Mouse (Mus musculus): ENCODE results near the gene Bloc1s2.
"Not testable (repeated sequence)": the region's sequence is repeated elsewhere in the genome, so short reads cannot be mapped to it uniquely, and the experiment has no call there.

The Bloc1s2 gene

DNA sequence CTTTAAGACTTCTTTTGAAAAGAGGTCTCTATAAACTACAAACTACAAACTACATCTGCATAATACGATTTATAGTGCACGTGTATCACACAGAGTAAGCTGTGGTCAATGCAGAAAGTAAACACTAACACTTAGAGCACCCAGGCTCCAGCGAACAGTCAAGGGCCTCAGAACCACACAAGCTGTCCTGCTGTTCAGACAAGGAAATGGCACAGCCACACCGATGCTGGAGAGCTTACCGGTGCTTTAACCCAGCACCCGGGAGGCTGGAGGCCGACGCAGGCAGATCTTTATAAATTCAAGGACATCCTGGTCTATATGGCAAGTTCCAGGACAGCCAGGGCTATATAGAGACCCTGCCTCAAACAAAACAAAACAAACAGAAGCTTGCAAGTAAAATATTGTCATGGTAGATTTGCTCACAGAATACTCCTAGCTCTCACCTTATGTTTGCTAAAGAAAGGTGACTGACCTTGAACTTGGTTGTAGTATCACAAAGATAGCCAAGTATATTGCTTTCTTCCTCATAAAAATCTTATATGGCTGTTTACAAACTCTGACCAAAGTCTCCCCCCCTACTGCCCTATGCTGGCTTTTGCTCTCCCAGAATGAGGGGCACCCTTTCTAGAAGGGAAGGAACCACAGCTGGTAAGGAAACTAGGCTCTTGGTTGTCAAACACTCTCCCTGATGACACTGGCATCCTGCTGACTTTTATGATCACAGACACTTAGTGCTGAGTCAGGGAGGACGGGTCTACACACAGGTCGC is 18.3 kb downstream of the Bloc1s2 start:
- no peak for DNase-seq (ENCODE audit: low read depth)

DNA sequence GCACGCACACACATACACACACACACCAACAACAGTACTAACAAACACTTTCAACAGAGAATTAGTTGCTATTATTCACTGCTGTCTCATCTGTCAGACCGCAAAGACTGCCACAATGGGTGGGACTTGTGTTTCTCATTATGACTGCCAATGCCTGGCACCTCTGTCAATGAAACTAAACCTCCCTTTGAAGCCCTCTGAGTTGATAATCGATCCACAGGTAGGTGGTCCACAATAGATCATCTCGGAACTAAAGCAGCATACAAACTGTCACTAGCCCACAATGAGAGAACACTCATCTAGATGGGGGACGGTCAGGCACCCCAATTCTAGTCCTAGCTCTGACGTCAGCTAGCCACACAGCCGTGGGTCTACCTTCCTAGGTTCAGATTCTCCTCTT is 25.1 kb downstream of the Bloc1s2 start:
- DNase-seq (ENCODE audit: low read depth): no peak

DNA sequence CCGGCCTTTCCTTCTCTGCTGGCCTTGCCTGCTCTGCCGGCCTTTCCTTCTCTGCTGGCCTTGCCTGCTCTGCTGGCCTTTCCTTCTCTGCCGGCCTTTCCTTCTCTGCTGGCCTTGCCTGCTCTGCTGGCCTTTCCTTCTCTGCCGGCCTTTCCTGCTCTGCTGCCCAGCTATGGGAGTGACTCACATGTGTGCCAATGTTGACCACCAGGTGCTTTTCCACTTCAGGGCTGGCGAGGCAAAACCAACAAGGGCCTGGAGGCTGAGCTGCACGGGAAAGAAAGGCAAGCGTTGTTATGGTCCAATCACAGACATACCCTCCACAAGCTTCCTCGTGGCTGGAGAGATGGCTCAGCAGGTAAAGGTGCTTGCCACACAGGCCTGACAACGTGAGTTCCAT is 25.6 kb downstream of the Bloc1s2 start:
- DNase-seq (ENCODE audit: low read depth): not testable (repeated sequence)

DNA sequence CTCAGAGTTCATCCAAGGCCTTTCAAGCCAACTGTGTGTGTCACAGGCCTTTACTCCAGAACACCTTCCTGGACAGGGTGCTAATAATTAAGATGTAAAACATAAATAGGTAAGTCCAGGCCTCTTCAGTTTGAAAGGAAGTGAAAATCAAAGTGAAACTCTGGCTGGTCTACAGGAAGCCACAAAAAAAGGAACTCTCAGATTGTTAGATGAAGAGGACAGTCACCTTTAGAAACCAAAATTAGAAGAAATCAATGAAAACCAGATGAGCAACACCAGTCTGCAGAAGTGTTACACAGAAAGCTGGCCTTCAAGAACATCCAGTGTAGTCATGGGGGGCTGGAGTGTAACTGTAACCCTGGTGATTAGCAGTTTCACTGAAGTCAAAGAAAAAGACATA is 28.5 kb downstream of the Bloc1s2 start:
- DNase-seq (ENCODE audit: low read depth): no peak

DNA sequence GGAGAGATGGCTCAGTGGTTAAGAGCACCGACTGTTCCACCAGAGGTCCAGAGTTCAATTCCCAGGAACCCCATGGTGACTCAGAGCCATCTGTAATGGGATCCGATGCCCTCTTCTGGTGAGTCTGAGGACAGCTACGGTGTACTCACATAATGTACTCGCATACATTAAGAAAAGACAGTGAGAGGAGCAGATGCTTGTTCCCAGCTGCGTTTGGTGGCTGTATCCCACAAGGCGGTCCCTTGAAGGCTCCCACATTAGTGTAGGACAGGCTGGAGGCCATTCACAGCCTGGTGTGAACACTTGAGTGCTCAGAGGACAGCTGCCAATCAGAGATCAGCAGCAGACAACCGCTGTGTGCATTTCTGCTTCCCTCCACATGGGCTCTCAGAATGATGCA is 34.5 kb downstream of the Bloc1s2 start:
- no peak for DNase-seq (ENCODE audit: low read depth)

DNA sequence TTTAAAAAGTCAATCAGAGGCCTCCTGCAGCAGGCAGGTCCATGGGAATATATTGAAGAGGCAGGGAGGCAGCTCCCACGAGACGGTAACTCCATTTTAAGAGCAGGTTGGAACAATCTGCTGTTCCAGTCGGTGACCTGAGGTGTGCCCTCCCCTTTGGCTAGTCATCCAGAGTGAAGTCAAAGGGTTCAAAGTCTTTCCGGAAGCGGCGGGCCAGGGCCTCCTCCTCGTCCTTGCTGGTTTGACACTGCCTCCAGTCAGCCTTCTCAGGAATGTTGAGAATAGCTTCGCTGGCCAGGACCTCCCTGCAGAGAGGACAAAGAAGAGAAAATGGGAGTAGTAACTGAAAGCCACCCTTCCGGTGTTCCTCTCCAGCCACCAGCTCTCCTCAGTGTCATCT is 35.9 kb downstream of the Bloc1s2 start:
- no peak for DNase-seq (ENCODE audit: low read depth)

DNA sequence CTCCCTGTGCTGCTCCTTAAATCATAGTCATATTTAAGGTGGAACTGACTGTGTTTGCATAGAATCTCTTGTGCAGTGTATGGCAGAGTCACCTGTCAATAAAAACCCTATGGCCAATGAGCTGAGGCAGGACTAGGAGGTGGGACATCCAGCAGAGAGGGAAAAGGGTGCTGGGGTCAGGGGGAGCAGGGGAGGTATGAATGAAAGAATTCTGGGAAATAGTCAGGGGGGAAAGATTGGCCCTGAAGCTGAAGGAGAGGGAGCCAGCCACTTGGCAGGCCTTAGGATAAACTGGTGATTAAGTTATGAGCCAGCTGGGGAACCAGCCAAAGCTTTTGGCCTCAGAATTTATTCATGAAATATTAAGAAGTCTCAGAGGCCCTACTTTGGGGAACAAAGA is 37.2 kb downstream of the Bloc1s2 start:
- no peak for DNase-seq (ENCODE audit: low read depth)

DNA sequence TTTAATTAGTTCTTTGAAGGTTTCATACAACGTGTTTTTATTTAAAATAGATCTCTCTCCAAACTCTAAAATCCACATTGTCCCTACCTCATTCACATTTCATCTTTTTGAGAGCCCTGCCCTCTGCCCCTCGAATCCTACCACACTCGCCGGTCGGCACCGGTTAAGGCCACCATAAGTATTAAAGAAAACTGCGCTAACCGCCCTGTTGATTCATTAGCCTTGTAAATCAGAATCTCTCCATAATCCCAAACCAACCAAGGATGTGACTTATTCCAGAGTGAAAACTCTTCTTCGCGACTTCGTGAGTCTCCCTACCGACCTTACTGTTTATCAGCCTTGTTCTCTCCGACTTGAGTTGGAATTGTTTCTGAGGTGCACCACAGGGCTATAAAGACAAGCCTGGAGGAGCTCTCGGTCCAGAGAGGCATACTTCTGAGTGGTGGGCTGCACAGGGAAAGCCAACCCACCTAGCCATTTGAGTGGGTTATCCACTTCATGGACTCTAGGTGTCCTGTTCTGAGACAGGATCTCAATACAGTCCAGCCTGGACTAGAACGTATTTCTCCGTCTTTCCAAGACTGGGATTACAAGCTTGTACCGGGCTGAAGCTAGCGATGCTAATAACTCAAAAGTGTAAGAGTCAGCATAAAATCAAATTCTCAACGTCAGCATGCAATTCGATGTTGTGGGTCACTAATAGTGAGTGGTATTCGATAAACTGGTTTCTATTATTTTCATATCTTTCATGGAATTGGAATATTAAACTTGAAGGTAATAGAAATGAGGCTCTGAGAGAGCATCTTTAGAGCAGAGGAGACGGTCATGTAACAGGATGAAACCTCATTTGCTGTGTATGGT is 38.4 kb downstream of the Bloc1s2 start:
- no peak for DNase-seq (ENCODE audit: low read depth)

DNA sequence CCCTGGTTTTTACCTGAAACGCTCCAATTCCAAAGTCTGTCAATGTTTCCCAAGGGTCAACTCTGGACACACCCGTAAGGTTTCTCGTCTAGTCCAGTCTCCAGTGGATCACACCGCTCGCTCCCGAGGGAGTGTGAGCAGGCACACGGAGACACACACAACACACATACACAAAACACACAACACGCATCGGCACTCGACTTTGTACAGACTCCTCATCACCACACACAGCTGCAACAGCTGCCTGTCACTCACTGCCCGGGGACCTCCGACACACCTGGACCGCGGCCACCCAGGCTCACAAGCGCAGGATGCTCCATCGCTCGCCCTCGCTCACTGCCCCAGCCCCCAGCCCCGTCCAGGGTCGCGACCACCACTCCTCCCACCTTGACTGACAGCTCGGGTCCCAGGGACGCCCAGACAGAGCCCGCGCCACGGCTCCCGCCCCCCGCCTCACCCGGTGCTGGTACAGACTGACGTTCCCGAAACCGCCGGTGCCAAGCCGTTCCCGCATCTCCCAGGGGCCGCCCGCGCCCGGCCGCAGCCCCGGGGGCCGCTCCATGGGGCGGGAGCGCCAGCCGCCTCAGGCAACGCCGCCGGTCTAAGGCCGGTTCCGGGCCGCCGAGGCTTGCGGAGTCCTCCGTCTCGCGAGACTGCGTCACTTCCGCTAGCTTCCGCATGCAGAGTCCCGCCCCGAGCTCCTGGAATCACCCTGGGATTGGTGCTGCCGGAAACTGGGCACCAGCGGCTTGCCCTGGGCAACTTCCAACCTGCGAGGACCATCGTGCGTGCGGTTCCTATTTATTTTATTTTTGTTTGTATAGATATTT is 39.2 kb downstream of the Bloc1s2 start, which contains the start of gene Chuk:
Chuk (minus strand) TSS at position 650 of the 830 bp plus-strand sequence.
- peak; percentile 96 for DNase-seq (ENCODE audit: low read depth)

DNA sequence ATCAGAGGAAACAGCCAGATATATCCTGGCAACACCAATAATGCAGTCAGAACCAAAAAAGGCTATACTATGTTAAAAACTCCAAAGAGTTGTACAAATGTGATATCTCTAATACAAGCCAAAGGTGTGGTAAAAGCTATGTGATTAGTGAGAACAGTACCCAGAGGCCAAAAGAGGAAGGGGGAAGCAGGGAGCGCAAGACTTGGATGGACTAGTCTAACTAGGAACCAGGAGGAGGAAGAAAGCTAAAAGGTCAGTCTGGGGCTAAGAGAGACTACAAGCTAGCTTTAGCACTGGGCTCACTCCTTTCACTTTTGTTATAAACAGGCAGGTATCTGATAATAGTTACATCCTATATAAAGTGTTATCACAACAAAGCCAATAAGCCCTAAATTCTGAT is 41.9 kb downstream of the Bloc1s2 start:
- DNase-seq (ENCODE audit: low read depth): no peak

DNA sequence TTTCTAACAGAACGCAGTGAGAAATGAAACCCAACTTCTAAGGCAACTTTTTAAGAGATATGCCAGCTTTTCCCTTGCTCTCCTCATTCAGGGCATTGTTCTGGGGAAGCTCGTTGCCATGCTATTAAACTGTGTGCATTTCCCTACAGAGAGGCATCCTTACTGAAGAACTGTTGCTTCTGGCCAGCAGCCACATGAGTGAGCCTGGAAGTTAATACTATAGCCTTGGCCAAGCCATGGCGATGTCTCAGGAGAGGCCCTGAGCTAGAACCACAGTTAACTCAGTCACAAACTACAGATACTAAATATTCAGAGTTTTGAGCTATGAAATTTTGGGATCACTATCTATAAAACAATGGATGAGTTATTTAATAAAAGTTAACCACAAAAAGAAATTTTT is 43.2 kb downstream of the Bloc1s2 start:
- DNase-seq (ENCODE audit: low read depth): no peak

DNA sequence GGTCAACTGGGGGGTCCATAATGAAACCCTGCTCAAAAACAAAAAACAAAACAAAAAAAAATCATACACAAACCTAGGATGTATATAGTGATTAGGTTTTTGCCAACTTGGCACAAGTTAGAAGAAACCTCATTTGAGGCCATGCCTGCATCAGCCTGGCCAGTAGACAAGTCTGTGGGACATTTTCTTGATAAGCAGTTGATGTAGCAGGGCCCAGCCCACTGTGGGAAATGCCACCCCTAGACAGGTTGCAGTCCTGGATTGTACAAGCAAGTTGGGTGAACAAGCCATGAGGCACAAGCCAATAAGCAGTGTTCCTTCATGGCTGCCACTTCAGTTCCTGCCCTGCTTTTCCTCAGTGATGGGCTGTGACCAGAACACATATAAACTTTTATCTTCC is 45.4 kb downstream of the Bloc1s2 start:
- DNase-seq (ENCODE audit: low read depth): no peak
